Mouse (Mus musculus) thymus, postnatal 25 days (tissue): ENCODE measurements at regions not wholly inside any gene's neighbourhood (a gene's known extent, or its start where the extent isn't known, plus 50 kb on each side); places are given as distances from the start of the nearest gene placed in this dataset.

Experiments used
- DNase-seq: peaks from one replicate; pipeline ENCODE4 v3.0.0; 2022

DNA sequence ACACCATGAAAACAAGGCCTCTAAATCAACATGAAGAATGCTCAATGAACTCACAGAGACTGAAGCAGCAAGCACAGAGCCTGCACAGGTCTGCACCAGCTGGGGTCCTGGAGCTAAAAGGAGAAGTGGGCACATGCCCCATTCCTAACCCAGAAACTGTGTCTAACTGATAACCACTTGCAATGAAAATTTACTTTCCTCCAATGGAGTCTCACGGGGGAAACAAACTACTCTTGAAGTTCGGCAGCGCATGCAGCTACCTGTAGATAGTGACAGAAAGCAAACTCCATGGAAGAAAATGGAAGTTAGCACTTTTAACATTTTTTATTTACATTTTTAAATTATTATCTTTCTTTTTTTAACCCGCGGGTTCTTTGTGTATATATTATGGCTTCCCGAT is 76.8 kb upstream of the Akap6 start:
- DNase-seq, result no peak

- DNase-seq, result no peak
Observed at GRCm38 (mm10) chr12:52623416-52624108, 75.6 kb upstream of the Akap6 start.

DNA sequence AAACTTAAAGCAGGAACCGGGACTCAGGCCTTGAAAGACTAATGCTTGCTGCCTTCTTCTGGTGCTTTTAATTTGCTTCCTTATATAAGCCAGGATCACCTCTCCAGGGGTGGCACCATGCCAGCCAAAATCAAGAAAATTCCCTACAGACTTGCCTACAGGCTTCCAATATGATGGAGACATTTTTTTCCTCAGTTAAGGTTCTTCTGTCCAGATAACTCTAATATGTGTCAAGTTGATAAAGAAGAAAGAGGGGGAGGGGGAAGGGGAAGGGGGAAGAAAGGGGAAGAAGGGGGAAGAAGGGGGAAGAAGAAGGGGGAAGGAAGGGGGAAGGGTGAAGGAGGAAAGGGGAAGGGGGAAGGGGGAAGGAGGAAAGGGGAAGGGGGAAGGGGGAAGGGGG is 74.3 kb upstream of the Akap6 start:
- DNase-seq, result no peak

GRCm38 (mm10) chr12:52628771-52629170 is 70.4 kb upstream of the Akap6 start:
- DNase-seq, result no peak

- DNase-seq, result no peak
Observed at GRCm38 (mm10) chr12:52635121-52635878, 63.9 kb upstream of the Akap6 start.

GRCm38 (mm10) chr12:52636186-52636881 is 62.8 kb upstream of the Akap6 start:
- no peak for DNase-seq

GRCm38 (mm10) chr12:52636920-52637319 is 62.3 kb upstream of the Akap6 start:
- DNase-seq, result no peak

- DNase-seq, result peak; percentile 52
Observed at GRCm38 (mm10) chr12:52637506-52638249, 61.5 kb upstream of the Akap6 start.

GRCm38 (mm10) chr12:52638461-52638860 is 60.7 kb upstream of the Akap6 start:
- DNase-seq, result no peak

GRCm38 (mm10) chr12:52644059-52644458 is 55.1 kb upstream of the Akap6 start:
- DNase-seq, result peak; percentile 36
